Mouse (Mus musculus) common myeloid progenitor, adult 5-6 weeks (primary cell): ENCODE measurements around the gene Hist2h3c2. TPM values are rescaled to one million over a fixed set of nuclear protein-coding genes. Genes with fewer than 3 reads are reported as not detected.
"Not testable (repeated sequence)": the region's sequence is repeated elsewhere in the genome, so short reads cannot be mapped to it uniquely, and the experiment has no call there.

Experiments
- ATAC-seq: replicated peaks from 2 replicates; pipeline ENCODE4 v1.8.0; 2016; ENCODE audit warnings: low read depth, mild to moderate bottlenecking, moderate TSS enrichment, inconsistent platforms; ENCODE audit not compliant: poor library complexity, severe bottlenecking
- total RNA-seq: library from RNA; stranded (forward); fragments of 200-1000, 187-1606 nt; gene quantifications from 2 replicates; pipeline ENCODE4 v1.2.3, GENCODE M21; 2017

Hist2h3c2 gene
- total RNA-seq, 1 experiment from 2014 or later: 129 TPM

DNA sequence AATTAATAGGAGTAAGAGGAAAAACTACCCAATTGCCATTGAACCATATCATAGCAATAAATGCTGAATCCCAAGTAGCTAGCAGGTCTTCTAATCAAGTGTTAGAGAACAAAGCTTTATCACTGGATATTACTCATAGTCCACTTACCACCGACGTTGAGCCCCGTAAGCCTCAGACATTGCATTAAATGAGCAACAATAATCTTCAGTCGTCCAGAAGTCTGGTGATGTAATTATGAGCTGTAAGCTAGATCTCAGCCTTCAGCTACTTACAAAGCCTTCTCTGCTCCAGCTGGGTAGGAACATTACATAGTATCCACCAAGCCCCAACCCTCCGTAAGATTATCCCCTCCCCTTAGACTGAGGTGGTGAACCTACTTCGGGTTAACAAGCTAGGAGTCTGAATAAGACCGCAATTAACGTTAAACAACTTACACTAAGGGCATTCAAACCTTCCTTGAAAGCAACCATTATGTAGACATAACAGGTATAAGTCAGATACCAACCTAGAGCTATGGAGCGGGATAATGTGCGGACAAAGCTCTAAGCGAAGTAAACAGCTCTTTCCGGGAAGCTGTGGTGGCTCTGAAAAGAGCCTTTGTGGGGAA is 919 bp downstream of the Hist2h3c2 start:
- ATAC-seq: no peak

DNA sequence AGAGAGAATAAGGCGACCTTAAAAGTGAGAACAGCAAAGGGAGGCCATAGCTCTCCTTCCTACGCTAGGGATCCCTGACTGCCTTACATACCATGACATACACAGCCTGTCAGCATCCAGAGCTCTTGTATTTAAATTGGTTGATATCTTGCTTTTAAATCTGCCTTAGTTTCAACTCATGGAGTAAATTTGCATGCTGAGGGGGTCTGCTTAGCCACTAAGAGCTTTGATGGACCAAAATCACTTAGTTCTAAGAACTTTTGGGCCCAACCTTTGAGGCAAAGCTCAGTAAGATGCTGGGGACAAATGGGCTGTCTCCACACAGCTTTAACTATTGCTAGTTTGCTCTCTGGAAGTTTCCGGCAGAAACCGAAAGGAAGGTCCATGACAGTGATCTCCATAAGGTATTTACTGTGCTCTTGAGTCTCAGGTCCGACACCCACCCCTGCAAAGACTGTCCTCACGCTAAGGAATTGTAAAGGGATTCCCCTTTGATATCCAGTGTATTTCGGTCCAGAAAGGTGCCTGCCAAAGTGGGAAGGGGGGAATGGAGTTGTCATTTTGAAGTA is 1.5 kb downstream of the Hist2h3c2 start:
- ATAC-seq: no peak

DNA sequence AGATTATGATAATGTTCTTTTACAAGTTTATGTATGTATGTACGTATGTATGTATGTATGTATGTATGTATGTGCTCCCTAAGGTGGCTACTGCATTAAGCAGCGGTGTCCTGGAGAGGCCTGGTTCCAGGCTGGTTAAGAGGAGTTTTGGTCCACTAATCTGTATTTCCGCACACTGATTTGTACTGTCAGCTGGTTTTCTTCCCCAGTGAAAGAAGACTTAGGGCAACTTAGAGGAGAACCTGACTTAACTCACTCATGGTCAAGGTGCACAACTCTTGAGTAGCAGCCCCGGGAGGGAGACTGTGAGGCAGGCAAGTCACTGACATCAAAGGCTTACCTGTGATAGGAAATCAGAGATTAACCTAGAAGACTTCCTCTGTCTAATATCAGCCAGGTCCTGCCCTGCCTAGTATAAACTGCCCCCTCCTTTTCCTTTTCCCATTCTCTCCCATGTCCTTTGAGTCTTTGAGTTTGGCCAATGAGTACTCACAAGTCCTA is 2.0 kb downstream of the Hist2h3c2 start:
- no peak for ATAC-seq

DNA sequence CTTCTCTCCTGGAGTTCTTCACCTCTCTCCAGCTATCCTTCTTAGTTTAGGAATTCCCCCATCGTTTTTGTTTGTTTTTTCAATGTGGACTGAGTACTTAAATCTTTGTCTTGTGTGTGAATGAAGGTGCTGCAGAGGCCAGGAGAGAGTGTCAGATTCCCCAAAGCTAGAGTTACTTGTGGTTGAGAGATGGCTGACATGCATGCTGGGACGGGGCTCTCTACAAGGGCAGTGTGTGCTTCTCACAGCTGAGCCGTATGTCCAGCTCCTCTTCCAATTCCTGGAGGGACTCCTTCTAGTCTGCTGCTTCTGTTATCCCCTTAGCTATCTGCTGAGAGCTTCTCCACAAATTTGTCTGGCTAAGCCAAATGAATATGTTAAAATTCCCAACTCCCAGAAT is 3.1 kb downstream of the Hist2h3c2 start:
- no peak for ATAC-seq

DNA sequence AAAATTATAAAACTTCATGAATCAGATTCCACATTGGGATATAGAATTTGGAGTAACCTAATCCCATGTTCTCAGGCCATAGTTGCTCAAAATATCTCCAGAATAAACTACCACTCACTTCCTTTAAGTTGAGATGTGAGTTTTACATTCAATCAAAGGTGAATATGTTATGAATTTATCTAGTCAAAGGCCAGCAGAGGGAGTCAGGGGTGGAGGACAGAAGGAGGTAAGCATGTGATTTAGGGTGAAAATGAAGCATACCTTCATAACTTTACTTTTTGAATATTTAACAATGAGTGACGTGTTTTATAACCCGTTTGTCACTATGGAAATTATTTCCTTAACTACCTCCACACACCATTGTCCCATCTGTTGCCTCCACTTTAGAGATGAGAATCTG is 4.0 kb downstream of the Hist2h3c2 start:
- ATAC-seq: no peak

DNA sequence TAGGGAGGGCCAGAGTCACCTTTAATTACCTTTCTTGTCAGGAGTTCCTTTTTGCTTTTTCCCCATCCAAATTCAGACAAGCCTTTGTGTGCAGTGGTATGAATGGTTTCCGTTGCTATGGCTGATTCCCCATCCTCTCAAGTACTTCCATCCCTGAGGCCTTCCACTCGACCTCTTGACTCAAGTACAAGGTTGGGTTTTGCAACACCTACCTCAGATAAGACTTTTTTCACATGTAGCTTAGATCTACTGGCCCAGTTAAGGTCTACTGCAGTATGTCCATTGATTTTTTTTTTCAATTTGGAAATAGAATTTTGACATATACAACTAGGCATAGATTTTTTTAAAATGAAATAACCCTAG is 7.2 kb downstream of the Hist2h3c2 start:
- no peak for ATAC-seq

DNA sequence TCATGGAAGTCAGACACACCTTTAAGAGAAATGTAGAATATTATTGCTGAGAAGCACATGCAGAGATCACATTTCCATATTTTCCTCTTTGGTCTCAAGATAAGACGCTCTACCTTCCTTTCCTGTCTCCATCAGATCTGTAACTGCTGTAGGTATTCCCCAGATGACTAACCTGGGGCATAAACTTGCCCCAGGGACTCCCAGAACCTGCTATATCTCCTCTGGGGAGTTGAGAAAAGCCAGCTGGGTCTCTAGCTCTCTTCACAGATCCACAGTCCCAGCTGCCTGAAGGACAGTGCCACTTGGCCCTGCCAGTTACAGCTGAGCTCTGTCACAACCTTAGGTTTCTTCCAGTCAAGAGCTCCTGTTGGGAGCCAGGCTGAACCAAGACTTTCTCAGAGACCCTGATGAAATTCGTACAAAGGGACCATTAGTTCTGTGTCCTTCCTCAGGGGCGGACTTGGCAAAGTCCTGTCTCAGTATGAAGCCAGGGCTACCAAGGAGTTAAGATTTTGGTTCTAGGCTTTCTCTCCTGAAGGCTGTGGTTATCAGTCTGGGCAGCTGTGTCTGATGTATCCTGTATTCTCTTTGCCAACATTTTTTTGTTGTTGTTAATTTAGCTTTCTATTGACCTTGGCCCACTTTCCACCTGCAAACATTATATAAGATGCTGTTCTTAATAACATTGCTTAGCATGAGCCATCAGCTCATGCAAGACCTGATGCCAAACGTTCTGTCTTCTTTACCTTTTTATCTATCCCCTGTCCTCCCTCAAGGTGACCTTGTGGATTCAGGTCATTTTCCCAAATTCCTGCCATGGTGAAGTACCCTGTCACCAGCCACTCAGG is 7.8 kb downstream of the Hist2h3c2 start:
- no peak for ATAC-seq

DNA sequence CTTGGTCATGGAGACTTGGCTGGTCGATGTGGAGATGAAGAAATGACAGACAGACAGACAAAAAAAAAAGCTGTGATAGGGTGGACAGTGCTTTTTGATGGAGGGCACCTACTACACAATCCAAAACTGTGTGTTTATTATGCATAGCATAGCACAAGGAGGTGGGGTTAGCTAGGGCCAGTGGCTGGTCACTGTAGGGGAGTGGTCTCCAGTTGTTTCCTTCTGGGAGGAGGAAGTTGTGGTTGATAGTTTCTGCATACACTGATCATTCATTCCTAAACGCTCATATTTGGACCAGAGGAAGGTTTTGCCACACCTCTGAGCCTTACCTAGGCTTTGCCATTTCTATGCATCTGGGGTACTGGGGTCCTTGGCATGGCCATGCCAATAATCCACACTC is 8.5 kb downstream of the Hist2h3c2 start:
- ATAC-seq: 0 out of 2 replicates have a peak, but pooled peaks have one; percentile 33

DNA sequence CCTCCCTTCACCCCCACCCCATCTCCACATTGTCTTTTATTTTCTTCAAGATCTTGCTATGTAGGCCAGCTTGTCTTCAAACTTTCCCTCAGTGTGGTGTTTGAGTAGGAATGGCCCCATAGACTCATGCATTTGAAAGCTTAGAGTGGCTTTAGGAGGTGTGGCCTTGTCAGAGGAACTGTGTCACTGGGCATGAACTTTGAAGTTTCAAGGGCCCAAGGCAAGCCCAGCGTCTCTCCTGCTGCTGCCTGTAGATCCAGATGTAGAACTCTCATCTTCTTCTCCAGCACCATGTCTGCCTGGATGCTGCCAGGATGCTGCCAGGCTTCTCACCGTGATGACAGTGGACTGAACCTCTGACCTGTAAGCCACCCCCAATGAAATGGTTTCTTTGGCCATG is 10.1 kb downstream of the Hist2h3c2 start:
- no peak for ATAC-seq

DNA sequence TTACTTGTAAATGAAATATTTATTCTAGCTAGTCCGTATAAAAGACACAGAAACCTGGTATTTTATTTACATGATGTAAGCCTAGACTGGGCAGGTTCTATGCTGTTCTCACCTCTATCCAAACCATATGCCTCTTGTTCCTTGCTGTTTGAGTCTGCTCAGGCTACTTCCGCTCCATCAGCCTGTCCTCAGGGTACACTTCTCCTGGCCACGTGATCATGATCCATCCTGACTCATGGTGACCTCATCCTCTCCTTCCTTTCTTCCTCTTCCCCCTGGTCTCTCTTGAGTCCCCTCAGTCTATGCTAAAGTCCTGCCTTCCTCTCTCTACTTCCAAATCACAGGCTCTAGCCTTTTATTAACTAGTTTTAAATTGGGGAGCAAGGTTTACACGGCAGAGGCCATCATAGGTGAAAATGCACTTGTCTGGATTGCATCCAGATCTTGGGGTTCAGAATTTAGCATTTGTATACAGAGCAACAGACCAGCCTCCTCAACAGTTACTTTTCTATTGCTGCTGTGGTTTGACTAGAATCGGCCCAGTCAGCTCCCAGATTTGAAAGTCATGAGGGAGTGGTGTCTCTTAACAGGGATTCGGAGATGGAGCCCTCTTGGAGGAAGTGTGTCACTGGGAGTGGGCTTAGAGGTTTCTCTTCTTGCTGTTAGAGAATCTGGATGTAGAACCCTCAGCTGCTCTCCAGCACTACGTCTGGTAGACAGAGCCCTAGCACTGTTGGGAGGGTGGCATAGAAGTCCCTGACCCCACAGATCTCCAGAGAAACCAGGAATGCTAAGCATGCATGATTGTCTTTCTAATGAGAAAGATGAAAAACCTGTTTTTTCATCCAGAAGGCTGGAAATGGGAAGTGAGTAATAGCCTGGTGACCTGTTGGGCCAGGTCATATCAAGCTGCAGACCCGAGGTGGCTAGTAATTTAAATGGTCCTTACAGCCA is 12.0 kb downstream of the Hist2h3c2 start:
- peak; percentile 29; the same call in 1 of the 2 replicates for ATAC-seq

DNA sequence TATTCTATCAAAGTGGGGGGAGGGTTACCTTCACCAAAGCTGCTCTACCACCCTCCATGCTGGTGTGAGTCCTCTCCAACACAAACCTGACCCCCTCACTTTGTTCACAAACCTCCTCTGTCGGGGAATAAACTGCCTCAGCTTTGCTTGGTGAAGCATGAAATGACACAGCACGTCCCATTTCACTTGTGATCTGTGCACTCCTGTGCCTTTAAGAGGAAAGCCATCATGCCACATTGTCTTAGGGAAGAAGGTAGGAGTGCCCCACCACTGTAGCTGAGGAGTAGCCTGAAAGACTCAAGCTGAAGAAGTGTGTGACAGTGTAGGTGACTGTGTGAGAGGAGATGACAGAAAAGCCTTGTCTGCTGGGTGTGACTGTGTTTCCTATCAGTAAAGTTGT is 13.5 kb downstream of the Hist2h3c2 start:
- no peak for ATAC-seq

DNA sequence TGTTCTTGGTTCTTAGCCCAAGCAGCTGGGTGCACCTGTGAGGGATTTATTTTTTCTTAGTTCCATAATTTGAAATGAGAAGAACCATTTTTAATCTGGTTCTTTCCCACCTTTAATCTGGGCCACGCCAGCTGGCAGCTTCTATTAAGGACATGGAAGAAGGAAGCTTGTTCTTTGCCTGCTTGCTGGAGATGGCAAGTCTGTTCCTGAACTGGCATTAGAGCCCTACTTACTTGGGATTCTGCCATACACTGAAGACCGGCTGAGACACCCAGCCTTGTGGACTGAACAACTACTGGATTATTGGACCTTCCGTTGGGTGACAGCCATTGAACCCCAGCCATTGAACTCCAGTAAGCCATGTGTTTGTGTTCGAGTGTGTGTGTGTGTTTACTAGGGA is 16.2 kb downstream of the Hist2h3c2 start:
- no peak for ATAC-seq

DNA sequence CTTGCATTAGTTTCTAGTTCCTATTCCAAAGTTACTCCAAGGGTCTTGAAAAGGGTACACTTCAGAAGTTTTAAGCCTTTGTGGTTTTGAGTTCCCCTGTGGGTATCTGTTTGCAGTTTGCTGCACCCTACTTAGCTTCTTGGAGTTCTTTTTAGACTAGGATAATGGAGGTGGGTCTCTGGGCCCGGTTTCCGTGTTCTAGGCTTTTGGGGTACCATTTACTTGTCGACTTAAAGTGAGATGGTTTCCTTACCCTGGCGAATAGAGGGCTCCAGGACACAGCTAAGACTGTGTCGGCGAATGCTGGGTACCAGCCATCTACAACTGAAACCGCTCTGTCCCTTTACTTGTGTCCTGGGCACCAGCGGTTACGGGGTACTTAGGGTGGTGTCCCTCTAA is 17.3 kb downstream of the Hist2h3c2 start:
- ATAC-seq: no peak

DNA sequence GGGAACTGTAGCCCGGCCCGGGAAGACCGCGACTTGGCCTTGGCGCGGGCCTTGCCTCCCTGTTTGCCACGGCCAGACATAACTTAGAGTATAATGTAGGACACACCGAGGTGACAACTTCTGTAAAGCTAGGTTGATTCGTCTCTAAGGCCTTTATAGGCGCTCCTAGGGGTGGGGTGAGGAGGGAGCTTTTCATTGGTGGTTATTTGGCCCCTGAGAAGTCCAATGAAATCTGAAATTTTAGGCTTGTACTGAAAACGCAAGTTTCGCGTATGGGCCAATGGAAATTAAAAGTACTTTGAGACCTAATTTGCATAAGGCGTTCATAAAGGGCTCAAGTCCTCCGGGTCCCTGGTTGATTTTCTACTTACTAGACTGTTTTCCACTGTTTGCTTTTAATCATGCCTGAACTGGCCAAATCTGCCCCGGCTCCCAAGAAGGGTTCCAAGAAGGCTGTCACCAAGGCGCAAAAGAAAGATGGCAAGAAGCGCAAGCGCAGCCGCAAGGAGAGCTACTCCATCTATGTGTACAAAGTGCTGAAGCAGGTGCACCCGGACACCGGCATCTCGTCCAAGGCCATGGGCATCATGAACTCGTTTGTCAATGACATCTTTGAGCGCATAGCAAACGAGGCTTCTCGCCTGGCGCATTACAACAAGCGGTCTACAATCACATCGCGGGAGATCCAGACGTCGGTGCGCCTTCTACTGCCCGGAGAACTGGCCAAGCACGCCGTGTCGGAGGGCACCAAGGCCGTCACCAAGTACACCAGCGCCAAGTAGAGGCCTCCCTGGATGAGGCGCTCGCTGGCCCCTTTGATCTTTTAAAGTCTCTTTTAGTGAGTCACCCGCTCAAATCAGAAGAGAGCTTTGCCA is 17.9 kb downstream of the Hist2h3c2 start, which contains the start of the genes Hist2h2ac and Hist2h2be:
Gene Hist2h2ac, minus strand, starts transcription at position 116 of the 875 bp plus-strand sequence.
Gene Hist2h2be, plus strand, starts transcription at position 355 of the 875 bp plus-strand sequence.
- peak; percentile 82 for ATAC-seq

DNA sequence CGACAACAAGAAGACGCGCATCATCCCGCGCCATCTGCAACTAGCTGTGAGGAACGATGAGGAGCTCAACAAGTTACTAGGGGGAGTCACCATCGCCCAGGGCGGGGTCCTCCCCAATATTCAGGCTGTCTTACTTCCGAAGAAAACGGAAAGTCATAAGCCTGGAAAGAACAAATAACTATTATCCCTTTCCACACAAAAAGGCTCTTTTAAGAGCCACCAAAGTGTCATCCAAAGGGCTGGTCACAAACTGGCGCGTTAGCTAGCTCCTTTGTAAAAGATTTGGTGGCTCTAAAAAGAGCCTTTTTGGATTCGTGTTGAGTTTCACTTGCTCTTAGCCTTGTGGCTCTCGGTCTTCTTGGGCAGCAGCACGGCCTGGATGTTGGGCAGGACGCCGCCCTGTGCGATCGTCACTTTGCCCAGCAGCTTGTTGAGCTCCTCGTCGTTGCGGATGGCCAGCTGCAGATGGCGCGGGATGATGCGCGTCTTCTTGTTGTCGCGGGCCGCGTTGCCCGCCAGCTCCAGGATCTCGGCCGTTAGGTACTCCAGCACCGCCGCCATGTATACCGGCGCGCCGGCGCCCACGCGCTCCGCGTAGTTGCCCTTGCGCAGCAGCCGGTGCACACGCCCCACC is 18.7 kb downstream of the Hist2h3c2 start:
- ATAC-seq: not testable (repeated sequence)

DNA sequence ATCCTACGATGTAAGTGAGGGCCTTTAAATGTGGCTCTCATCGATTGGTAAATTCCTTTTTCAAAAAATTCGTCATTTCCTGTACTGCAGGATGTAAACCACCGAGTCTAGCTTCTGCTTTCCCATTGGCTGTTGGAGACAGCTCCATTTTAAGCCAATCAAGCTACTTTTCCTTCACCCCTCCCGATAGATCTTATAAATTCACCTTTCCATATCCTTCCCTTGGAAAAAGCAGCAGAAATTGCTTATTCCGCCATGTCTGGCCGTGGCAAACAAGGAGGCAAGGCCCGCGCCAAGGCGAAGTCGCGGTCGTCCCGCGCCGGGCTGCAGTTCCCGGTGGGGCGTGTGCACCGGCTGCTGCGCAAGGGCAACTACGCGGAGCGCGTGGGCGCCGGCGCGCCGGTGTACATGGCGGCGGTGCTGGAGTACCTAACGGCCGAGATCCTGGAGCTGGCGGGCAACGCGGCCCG is 19.2 kb downstream of the Hist2h3c2 start, which contains the start of the genes Bola1 and Hist2h2ab:
Gene Bola1, minus strand, starts transcription at position 49 of the 470 bp plus-strand sequence.
Gene Hist2h2ab, plus strand, starts transcription at position 205 of the 470 bp plus-strand sequence.
- ATAC-seq: peak; percentile 53

DNA sequence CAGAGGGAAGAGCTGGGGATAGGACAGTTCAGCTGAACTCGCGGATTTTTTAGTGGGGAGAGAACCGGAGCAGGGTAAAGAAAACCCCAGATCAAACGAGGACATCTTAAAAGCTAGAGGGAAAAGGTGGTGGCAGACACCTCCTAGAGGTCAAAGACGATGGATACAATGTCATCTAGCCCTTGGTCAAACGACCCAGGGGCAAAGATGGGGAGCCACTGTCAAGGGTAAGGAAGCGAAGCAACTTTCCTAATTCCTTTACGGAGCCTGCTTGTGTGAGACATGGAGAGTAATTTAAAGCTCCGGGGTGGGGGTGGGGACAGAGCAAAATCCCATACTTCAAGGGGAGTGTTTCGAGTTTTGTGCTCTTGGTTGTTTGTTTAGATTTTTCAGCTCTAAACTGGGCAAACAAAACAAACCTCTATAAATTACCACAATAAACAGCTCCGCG is 19.7 kb downstream of the Hist2h3c2 start:
- ATAC-seq: peak; percentile 13; the same call in 1 of the 2 replicates

DNA sequence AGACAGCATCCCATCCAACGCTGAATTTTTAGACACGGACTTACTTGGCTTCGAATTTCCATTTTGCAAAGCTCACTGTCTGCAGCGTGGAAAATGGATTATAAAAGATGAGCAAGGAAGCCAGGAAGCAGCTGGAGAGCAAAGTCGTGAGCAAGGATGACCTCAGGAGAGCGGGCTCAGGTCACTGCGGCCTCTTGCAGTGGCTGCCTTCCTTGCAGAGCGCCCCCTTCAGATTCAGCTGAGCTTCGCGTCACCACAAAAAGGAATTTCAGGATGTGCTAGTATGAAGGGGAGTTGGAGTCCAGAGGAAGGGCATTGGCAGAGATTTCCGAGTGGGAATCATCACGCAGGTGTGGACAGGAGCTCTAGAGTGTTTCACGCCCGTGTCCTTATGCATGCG is 29.7 kb downstream of the Hist2h3c2 start:
- ATAC-seq: 0 out of 2 replicates have a peak, but pooled peaks have one; percentile 22
